Mouse (Mus musculus): ENCODE measurements around the gene Sorcs2. TPM values are rescaled to one million over a fixed set of nuclear protein-coding genes. Genes with fewer than 3 reads are reported as not detected.

Sorcs2 gene
- polyA plus RNA-seq, 1 experiment from 2014 or later, result 6.5 TPM

GRCm38 (mm10) chr5:36009405-36009804 is 388.5 kb downstream of the Sorcs2 start:
- Histone ChIP-seq H3K4me3 (no peak overlapping the region), H3K4me2 (no peak overlapping the region), H3K27ac (no peak overlapping the region), H3K9me3 (replicated peaks) (no peaks in the 10 kb centered on the region), H3K36me3 (ENCODE audit: poor library complexity, severe bottlenecking) (peaks cover 3% of the 10 kb centered on the region; the same call in 1 of the 2 replicates), H3K4me1 (0 out of 2 replicates have a peak, but pooled peaks cover 5% of the 10 kb centered on the region), H3K27me3 (no peaks in the 10 kb centered on the region), H3K9ac (no peak overlapping the region)
- no peak for ATAC-seq
- 84% methylated on average over 4 of the region's 4 CpGs for WGBS

- H3K27me3 ChIP-seq, result no peaks in the 10 kb centered on the region
- H3K4me3 ChIP-seq, result no peak overlapping the region
- H3K4me1 ChIP-seq, result 0 out of 2 replicates have a peak, but pooled peaks cover 5% of the 10 kb centered on the region
- WGBS, result 69% methylated on average over 10 of the region's 10 CpGs
- H3K9ac ChIP-seq, result no peak overlapping the region
- ATAC-seq, result peak; percentile 64
- no peaks in the 10 kb centered on the region for H3K9me3 ChIP-seq (replicated peaks)
- peaks cover 9% of the 10 kb centered on the region; the same call in 1 of the 2 replicates for H3K36me3 ChIP-seq (ENCODE audit: poor library complexity, severe bottlenecking)
- H3K27ac ChIP-seq, result no peak overlapping the region
- H3K4me2 ChIP-seq, result no peak overlapping the region
Observed at GRCm38 (mm10) chr5:36007649-36008048, 390.3 kb downstream of the Sorcs2 start.

GRCm38 (mm10) chr5:36006586-36006985 is 391.4 kb downstream of the Sorcs2 start:
- 93% methylated on average over 5 of the region's 5 CpGs for WGBS
- Histone ChIP-seq H3K27ac (no peak overlapping the region), H3K27me3 (no peaks in the 10 kb centered on the region)

GRCm38 (mm10) chr5:36006106-36006505 is 391.8 kb downstream of the Sorcs2 start:
- Histone ChIP-seq H3K4me2 (no peak overlapping the region), H3K4me3 (no peak overlapping the region), H3K9ac (no peak overlapping the region), H3K9me3 (replicated peaks) (no peaks in the 10 kb centered on the region), H3K4me1 (0 out of 2 replicates have a peak, but pooled peaks cover 5% of the 10 kb centered on the region), H3K36me3 (ENCODE audit: poor library complexity, severe bottlenecking) (peaks cover 23% of the 10 kb centered on the region), H3K27ac (no peak overlapping the region), H3K27me3 (no peaks in the 10 kb centered on the region)
- no peak for ATAC-seq
- 87% methylated on average over 8 of the region's 8 CpGs for whole genome bisulfite sequencing

More at GRCm38 (mm10) chr5:36006586-36006985, 391.4 kb downstream of the Sorcs2 start:
- Histone ChIP-seq H3K9me3 (replicated peaks) (no peaks in the 10 kb centered on the region), H3K4me2 (no peak overlapping the region), H3K36me3 (ENCODE audit: poor library complexity, severe bottlenecking) (peaks cover 18% of the 10 kb centered on the region; the same call in 1 of the 2 replicates), H3K4me3 (no peak overlapping the region), H3K4me1 (0 out of 2 replicates have a peak, but pooled peaks cover 5% of the 10 kb centered on the region), H3K9ac (no peak overlapping the region)
- 0 out of 2 replicates have a peak, but pooled peaks have one; percentile 14 for ATAC-seq

GRCm38 (mm10) chr5:36003797-36004196 is 394.1 kb downstream of the Sorcs2 start:
- Histone ChIP-seq H3K36me3 (ENCODE audit: poor library complexity, severe bottlenecking) (peaks cover 45% of the 10 kb centered on the region), H3K4me1 (0 out of 2 replicates have a peak, but pooled peaks cover 5% of the 10 kb centered on the region), H3K9ac (no peak overlapping the region), H3K27me3 (no peaks in the 10 kb centered on the region), H3K27ac (no peak overlapping the region), H3K4me3 (no peak overlapping the region), H3K9me3 (replicated peaks) (no peaks in the 10 kb centered on the region), H3K4me2 (no peak overlapping the region)
- 87% methylated on average over 10 of the region's 10 CpGs for WGBS
- no peak for ATAC-seq

- Histone ChIP-seq H3K36me3 (ENCODE audit: poor library complexity, severe bottlenecking) (peaks cover 89% of the 10 kb centered on the region), H3K9ac (no peak overlapping the region), H3K27me3 (no peaks in the 10 kb centered on the region), H3K4me3 (no peak overlapping the region), H3K4me2 (no peak overlapping the region), H3K9me3 (replicated peaks) (no peaks in the 10 kb centered on the region), H3K27ac (no peak overlapping the region), H3K4me1 (no peaks in the 10 kb centered on the region)
- no peak for ATAC-seq
- 79% methylated on average over 11 of the region's 11 CpGs for WGBS
Observed at GRCm38 (mm10) chr5:35989986-35990735, 407.8 kb downstream of the Sorcs2 start.

- Histone ChIP-seq H3K27ac (no peak overlapping the region), H3K36me3 (ENCODE audit: poor library complexity, severe bottlenecking) (peaks cover 91% of the 10 kb centered on the region), H3K9ac (no peak overlapping the region), H3K9me3 (replicated peaks) (no peaks in the 10 kb centered on the region), H3K27me3 (no peaks in the 10 kb centered on the region), H3K4me1 (no peaks in the 10 kb centered on the region), H3K4me3 (no peak overlapping the region), H3K4me2 (no peak overlapping the region)
- WGBS, result 78% methylated on average over 6 of the region's 6 CpGs
- no peak for ATAC-seq
Observed at GRCm38 (mm10) chr5:35989506-35989905, 408.4 kb downstream of the Sorcs2 start.

- Histone ChIP-seq H3K4me3 (no peak overlapping the region), H3K4me2 (no peak overlapping the region), H3K27me3 (no peaks in the 10 kb centered on the region), H3K36me3 (ENCODE audit: poor library complexity, severe bottlenecking) (peaks cover 89% of the 10 kb centered on the region), H3K9ac (no peak overlapping the region), H3K9me3 (replicated peaks) (no peaks in the 10 kb centered on the region), H3K27ac (no peak overlapping the region), H3K4me1 (no peaks in the 10 kb centered on the region)
- no peak for ATAC-seq
- 88% methylated on average over 8 of the region's 8 CpGs for WGBS
Observed at GRCm38 (mm10) chr5:35988085-35988484, 409.9 kb downstream of the Sorcs2 start.

GRCm38 (mm10) chr5:35985611-35986010 is 412.3 kb downstream of the Sorcs2 start:
- H3K9me3 ChIP-seq (replicated peaks), result no peaks in the 10 kb centered on the region
- H3K4me3 ChIP-seq, result no peak overlapping the region
- no peak overlapping the region for H3K27ac ChIP-seq
- H3K4me1 ChIP-seq, result no peaks in the 10 kb centered on the region
- 76% methylated on average over 8 of the region's 8 CpGs for WGBS
- peaks cover 79% of the 10 kb centered on the region for H3K36me3 ChIP-seq (ENCODE audit: poor library complexity, severe bottlenecking)
- no peak overlapping the region for H3K4me2 ChIP-seq
- ATAC-seq, result no peak
- H3K9ac ChIP-seq, result no peak overlapping the region
- H3K27me3 ChIP-seq, result no peaks in the 10 kb centered on the region

- peaks cover 66% of the 10 kb centered on the region for H3K36me3 ChIP-seq (ENCODE audit: poor library complexity, severe bottlenecking)
Observed at GRCm38 (mm10) chr5:35981976-35982375, 416.0 kb downstream of the Sorcs2 start.

GRCm38 (mm10) chr5:35981341-35981740 is 416.6 kb downstream of the Sorcs2 start:
- H3K27me3 ChIP-seq, result no peaks in the 10 kb centered on the region
- H3K27ac ChIP-seq, result no peak overlapping the region
- 92% methylated on average over 5 of the region's 5 CpGs for WGBS
- no peak overlapping the region for H3K4me2 ChIP-seq
- H3K36me3 ChIP-seq (ENCODE audit: poor library complexity, severe bottlenecking), result peaks cover 66% of the 10 kb centered on the region
- H3K9me3 ChIP-seq (replicated peaks), result no peaks in the 10 kb centered on the region; the same call in 1 of the 2 replicates
- H3K4me3 ChIP-seq, result no peak overlapping the region
- H3K9ac ChIP-seq, result no peak overlapping the region
- ATAC-seq, result 0 out of 2 replicates have a peak, but pooled peaks have one; percentile 29
- no peaks in the 10 kb centered on the region for H3K4me1 ChIP-seq

More at GRCm38 (mm10) chr5:35981976-35982375, 416.0 kb downstream of the Sorcs2 start:
- H3K27ac ChIP-seq, result no peak overlapping the region
- H3K4me2 ChIP-seq, result no peak overlapping the region
- 40% methylated on average over 4 of the region's 4 CpGs for WGBS
- no peak overlapping the region for H3K4me3 ChIP-seq
- no peak overlapping the region for H3K9ac ChIP-seq
- peak; percentile 69 for ATAC-seq
- H3K27me3 ChIP-seq, result no peaks in the 10 kb centered on the region
- H3K9me3 ChIP-seq (replicated peaks), result no peaks in the 10 kb centered on the region; the same call in 1 of the 2 replicates
- no peaks in the 10 kb centered on the region for H3K4me1 ChIP-seq

- Histone ChIP-seq H3K9me3 (replicated peaks) (no peaks in the 10 kb centered on the region; the same call in 1 of the 2 replicates), H3K9ac (no peak overlapping the region), H3K4me3 (no peak overlapping the region), H3K36me3 (ENCODE audit: poor library complexity, severe bottlenecking) (peaks cover 60% of the 10 kb centered on the region), H3K27me3 (no peaks in the 10 kb centered on the region), H3K4me1 (no peaks in the 10 kb centered on the region), H3K4me2 (no peak overlapping the region), H3K27ac (no peak overlapping the region)
- WGBS, result 90% methylated on average over 5 of the region's 5 CpGs
- ATAC-seq, result no peak
Observed at GRCm38 (mm10) chr5:35980542-35980941, 417.4 kb downstream of the Sorcs2 start.
